Mouse (Mus musculus) heart, embryonic 15.5 days (tissue): ENCODE measurements at regions not wholly inside any gene's neighbourhood (a gene's known extent, or its start where the extent isn't known, plus 50 kb on each side); places are given as distances from the start of the nearest gene placed in this dataset.
"Not testable (repeated sequence)": the region's sequence is repeated elsewhere in the genome, so short reads cannot be mapped to it uniquely, and the experiment has no call there.

Experiments
- ATAC-seq: fragments of 200-750 bp; cut with Nextera tagmentation; replicated peaks from 2 replicates; pipeline ENCODE4 v1.8.0; 2017; ENCODE audit warnings: low read depth, moderate TSS enrichment; ENCODE audit not compliant: insufficient number of reproducible peaks, insufficient read depth, low FRiP score
- H3K27ac ChIP-seq: fragments of 300-500 bp; sonication (generic); 2 replicates; pipeline ENCODE4 v1.5.1; 2015; ENCODE audit warnings: mild to moderate bottlenecking, inconsistent platforms
- H3K27me3 ChIP-seq: fragments of 300-500 bp; sonication (generic); 2 replicates; pipeline ENCODE4 v1.6.1; 2015; ENCODE audit warnings: inconsistent platforms
- H3K36me3 ChIP-seq: fragments of 300-500 bp; sonication (generic); 2 replicates; pipeline ENCODE4 v1.6.1; 2015; ENCODE audit warnings: mild to moderate bottlenecking, inconsistent platforms
- H3K4me1 ChIP-seq: fragments of 300-500 bp; sonication (generic); replicated peaks from 2 replicates; pipeline ENCODE4 v1.6.1; 2015; ENCODE audit warnings: inconsistent platforms
- H3K4me2 ChIP-seq: fragments of 300-500 bp; sonication (generic); 2 replicates; pipeline ENCODE4 v1.6.1; 2015; ENCODE audit warnings: inconsistent platforms, mild to moderate bottlenecking, moderate library complexity
- H3K4me3 ChIP-seq: fragments of 300-500 bp; sonication (generic); 2 replicates; pipeline ENCODE4 v1.5.1; 2015; ENCODE audit warnings: mild to moderate bottlenecking, inconsistent platforms
- H3K9ac ChIP-seq: fragments of 300-500 bp; sonication (generic); 2 replicates; pipeline ENCODE4 v1.6.1; 2015; ENCODE audit warnings: mild to moderate bottlenecking, inconsistent platforms
- H3K9me3 ChIP-seq: fragments of 300-500 bp; sonication (generic); replicated peaks from 2 replicates; pipeline ENCODE4 v1.6.1; 2016; ENCODE audit warnings: inconsistent platforms
- WGBS: fragments of 180-500 bp; shearing (Covaris S2); methylation state at CpG from one replicate; pipeline ENCODE4 v1.1.7; 2015; ENCODE audit warnings: mixed read lengths; 5-methylcytosine and 5-hydroxymethylcytosine counted together

GRCm38 (mm10) chr16:69937514-69938194, 74.1 kb upstream of the Speer2 start:
- WGBS = 75% methylated on average over 1 of the region's 1 CpGs
- no peak for ATAC-seq
- no peak overlapping the region for H3K4me3 ChIP-seq
- H3K9me3 ChIP-seq = no peaks in the 10 kb centered on the region
- no peaks in the 10 kb centered on the region for H3K27me3 ChIP-seq
- no peak overlapping the region for H3K9ac ChIP-seq
- H3K36me3 ChIP-seq = no peaks in the 10 kb centered on the region
- H3K4me2 ChIP-seq = no peak overlapping the region
- H3K4me1 ChIP-seq = no peaks in the 10 kb centered on the region
- no peak overlapping the region for H3K27ac ChIP-seq

- H3K4me2 ChIP-seq = no peak overlapping the region
- H3K9ac ChIP-seq = no peak overlapping the region
- no peaks in the 10 kb centered on the region for H3K27me3 ChIP-seq
- WGBS = 40% methylated on average over 1 of the region's 1 CpGs
- no peak overlapping the region for H3K27ac ChIP-seq
- no peaks in the 10 kb centered on the region for H3K4me1 ChIP-seq
- no peaks in the 10 kb centered on the region for H3K9me3 ChIP-seq
- H3K4me3 ChIP-seq = no peak overlapping the region
- ATAC-seq = no peak
- no peaks in the 10 kb centered on the region for H3K36me3 ChIP-seq
Measured at GRCm38 (mm10) chr16:69943635-69944034, 80.1 kb upstream of the Speer2 start.

GRCm38 (mm10) chr16:69948783-69949182, 85.2 kb upstream of the Speer2 start:
- WGBS = 74% methylated on average over 10 of the region's 10 CpGs
- H3K4me2 ChIP-seq = no peak overlapping the region
- no peaks in the 10 kb centered on the region for H3K27me3 ChIP-seq
- H3K4me3 ChIP-seq = no peak overlapping the region
- no peak overlapping the region for H3K27ac ChIP-seq
- no peak overlapping the region for H3K9ac ChIP-seq
- no peaks in the 10 kb centered on the region for H3K4me1 ChIP-seq
- ATAC-seq = no peak
- no peaks in the 10 kb centered on the region for H3K36me3 ChIP-seq
- H3K9me3 ChIP-seq = no peaks in the 10 kb centered on the region

GRCm38 (mm10) chr16:69949339-69949738, 85.8 kb upstream of the Speer2 start:
- H3K9me3 ChIP-seq = no peaks in the 10 kb centered on the region
- ATAC-seq = no peak
- H3K9ac ChIP-seq = no peak overlapping the region
- no peak overlapping the region for H3K27ac ChIP-seq
- H3K36me3 ChIP-seq = no peaks in the 10 kb centered on the region
- WGBS = 81% methylated on average over 7 of the region's 7 CpGs
- no peak overlapping the region for H3K4me3 ChIP-seq
- no peaks in the 10 kb centered on the region for H3K4me1 ChIP-seq
- H3K27me3 ChIP-seq = no peaks in the 10 kb centered on the region
- no peak overlapping the region for H3K4me2 ChIP-seq

GRCm38 (mm10) chr16:69951581-69951980, 88.0 kb upstream of the Speer2 start:
- H3K27ac ChIP-seq = no peak overlapping the region
- H3K36me3 ChIP-seq = no peaks in the 10 kb centered on the region
- no peak for ATAC-seq
- H3K9ac ChIP-seq = no peak overlapping the region
- H3K4me2 ChIP-seq = no peak overlapping the region
- 74% methylated on average over 2 of the region's 2 CpGs for WGBS
- no peaks in the 10 kb centered on the region for H3K4me1 ChIP-seq
- H3K9me3 ChIP-seq = no peaks in the 10 kb centered on the region
- H3K4me3 ChIP-seq = no peak overlapping the region
- H3K27me3 ChIP-seq = no peaks in the 10 kb centered on the region

GRCm38 (mm10) chr16:69966561-69966960, 103.0 kb upstream of the Speer2 start:
- not testable (repeated sequence) for H3K27me3 ChIP-seq, ATAC-seq, H3K9me3 ChIP-seq, H3K27ac ChIP-seq, H3K4me3 ChIP-seq, H3K4me2 ChIP-seq, H3K36me3 ChIP-seq, H3K9ac ChIP-seq, H3K4me1 ChIP-seq
- 84% methylated on average over 7 of the region's 7 CpGs for WGBS

- 73% methylated on average over 3 of the region's 3 CpGs for WGBS
- Histone ChIP-seq H3K9ac (no peak overlapping the region), H3K36me3 (no peaks in the 10 kb centered on the region), H3K27me3 (no peaks in the 10 kb centered on the region), H3K4me3 (no peak overlapping the region), H3K4me1 (no peaks in the 10 kb centered on the region), H3K4me2 (no peak overlapping the region), H3K9me3 (no peaks in the 10 kb centered on the region), H3K27ac (no peak overlapping the region)
- no peak for ATAC-seq
Measured at GRCm38 (mm10) chr16:69979813-69980527, 116.4 kb upstream of the Speer2 start.

GRCm38 (mm10) chr16:69984320-69984719, 120.8 kb upstream of the Speer2 start:
- Histone ChIP-seq H3K4me3 (no peak overlapping the region), H3K9me3 (no peaks in the 10 kb centered on the region), H3K4me2 (no peak overlapping the region), H3K9ac (no peak overlapping the region), H3K4me1 (no peaks in the 10 kb centered on the region), H3K36me3 (no peaks in the 10 kb centered on the region), H3K27me3 (no peaks in the 10 kb centered on the region), H3K27ac (no peak overlapping the region)
- WGBS = 61% methylated on average over 5 of the region's 5 CpGs
- no peak for ATAC-seq

GRCm38 (mm10) chr16:69991907-69992470, 128.4 kb upstream of the Speer2 start:
- ATAC-seq = no peak
- H3K36me3 ChIP-seq = no peaks in the 10 kb centered on the region
- H3K4me1 ChIP-seq = no peaks in the 10 kb centered on the region
- H3K27ac ChIP-seq = no peak overlapping the region
- no peaks in the 10 kb centered on the region for H3K9me3 ChIP-seq
- no peak overlapping the region for H3K9ac ChIP-seq
- WGBS = 72% methylated on average over 3 of the region's 3 CpGs
- no peak overlapping the region for H3K4me3 ChIP-seq
- H3K4me2 ChIP-seq = no peak overlapping the region
- no peaks in the 10 kb centered on the region for H3K27me3 ChIP-seq

- Histone ChIP-seq H3K9me3 (no peaks in the 10 kb centered on the region), H3K27ac (no peak overlapping the region), H3K4me3 (no peak overlapping the region), H3K4me1 (no peaks in the 10 kb centered on the region), H3K4me2 (no peak overlapping the region), H3K27me3 (no peaks in the 10 kb centered on the region), H3K36me3 (no peaks in the 10 kb centered on the region), H3K9ac (no peak overlapping the region)
- 71% methylated on average over 4 of the region's 4 CpGs for WGBS
- ATAC-seq = no peak
Measured at GRCm38 (mm10) chr16:69992715-69993114, 129.2 kb upstream of the Speer2 start.

- H3K4me2 ChIP-seq = no peak overlapping the region
- H3K27ac ChIP-seq = no peak overlapping the region
- no peak overlapping the region for H3K9ac ChIP-seq
- no peak overlapping the region for H3K4me3 ChIP-seq
- no peaks in the 10 kb centered on the region for H3K4me1 ChIP-seq
- no peaks in the 10 kb centered on the region for H3K27me3 ChIP-seq
- H3K36me3 ChIP-seq = no peaks in the 10 kb centered on the region
- H3K9me3 ChIP-seq = no peaks in the 10 kb centered on the region
- no peak for ATAC-seq
- WGBS = 76% methylated on average over 2 of the region's 2 CpGs
Measured at GRCm38 (mm10) chr16:70006863-70007262, 143.3 kb upstream of the Speer2 start.

GRCm38 (mm10) chr16:70016980-70017379, 153.4 kb upstream of the Speer2 start:
- no peak overlapping the region for H3K4me3 ChIP-seq
- no peaks in the 10 kb centered on the region for H3K36me3 ChIP-seq
- no peak overlapping the region for H3K9ac ChIP-seq
- WGBS = 90% methylated on average over 1 of the region's 1 CpGs
- H3K27me3 ChIP-seq = no peaks in the 10 kb centered on the region
- H3K4me1 ChIP-seq = no peaks in the 10 kb centered on the region
- no peaks in the 10 kb centered on the region for H3K9me3 ChIP-seq
- H3K4me2 ChIP-seq = no peak overlapping the region
- no peak overlapping the region for H3K27ac ChIP-seq
- ATAC-seq = no peak
